8 mouse cellular contexts compared by ENCODE assay signal in the genomic region with DNA sequence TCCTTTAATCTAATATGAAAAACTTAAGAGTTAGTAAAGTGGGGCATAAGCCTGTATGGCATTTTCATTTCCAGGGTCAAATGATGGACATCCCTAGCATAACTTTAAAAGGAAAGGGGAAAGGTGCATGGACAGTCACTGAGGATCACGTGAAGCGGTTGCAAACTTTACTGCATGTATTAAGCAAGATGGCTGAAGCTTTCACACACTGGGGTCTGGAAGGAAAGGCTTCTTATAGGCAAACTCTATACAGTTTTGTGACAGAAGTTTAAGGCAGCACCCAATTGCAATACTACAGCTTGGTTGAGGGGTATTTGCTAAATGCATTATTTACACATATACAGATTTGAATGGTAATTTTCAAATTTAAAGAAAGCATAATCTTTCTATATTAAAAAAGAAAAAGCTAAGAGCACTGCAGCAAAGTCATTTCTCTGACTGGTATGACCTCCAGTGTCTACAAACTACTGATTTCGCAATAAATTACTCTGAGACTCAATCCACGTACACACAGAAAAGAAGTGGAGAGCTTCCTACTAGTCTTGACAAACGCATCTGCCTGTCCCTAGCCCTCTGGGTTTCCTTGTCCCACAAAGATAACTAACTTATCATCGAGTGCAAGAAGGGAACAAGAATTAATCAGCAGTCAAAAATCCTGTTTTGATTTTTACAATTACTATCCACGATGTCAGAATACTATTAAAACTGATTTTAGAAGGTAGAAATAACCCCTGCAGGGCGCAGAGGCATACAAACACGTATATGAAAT. TPM values are rescaled to one million over a fixed set of nuclear protein-coding genes. Genes with fewer than 3 reads are reported as not detected.
DNase-seq lines count a peak whose midpoint lies in the region; ATAC-seq and TF ChIP-seq lines count a peak whose summit lies in the region.

No protein-coding gene starts in this region.

- no peak for TF ChIP-seq CTCF in liver, embryonic 14.5 days (IDR thresholded peaks at IDR 0.05; ENCODE audit: low read depth)

- peaks cover 15% of the 10 kb centered on the region for H3K4me1 ChIP-seq in heart, embryonic 12.5 days (replicated peaks)
- peaks cover 12 to 14% of the 10 kb centered on the region in 2 experiments; a peak in 3 of 4 replicates for H3K4me1 ChIP-seq in liver, embryonic 14.5 days (replicated peaks; ENCODE audit: control insufficient read depth in 2 of 2, insufficient read depth in 2 of 2, low read length in 1 of 2)
- H3K4me1 ChIP-seq in stomach, embryonic 15.5 days = peaks cover 4% of the 10 kb centered on the region

- H3K4me2 ChIP-seq in heart, embryonic 12.5 days = peak overlapping the region; percentile 70
- H3K4me2 ChIP-seq in liver, embryonic 14.5 days (ENCODE audit: low read depth) = peak overlapping the region; percentile 93
- H3K4me2 ChIP-seq in stomach, embryonic 15.5 days = peak overlapping the region; percentile 71

- DNase-seq in adrenal gland, postnatal 10 days = peak; percentile 14
- DNase-seq in adrenal gland, postnatal 25 days = no peak
- peak; percentile 58 for DNase-seq in adipocyte (ENCODE audit: low spot score)
- peak in 1 of 3 experiments; percentile 13 for DNase-seq in liver, embryonic 14.5 days (ENCODE audit: low read depth in 3 of 3, low spot score in 3 of 3)
- no peak for DNase-seq in left cerebral cortex, postnatal 10 days (ENCODE audit: extremely low spot score in 1 of 2, low spot score in 2 of 2)
- DNase-seq in cerebellum, adult 11-12 months = no peak

- peak overlapping the region; percentile 99 for H3K27ac ChIP-seq in heart, embryonic 12.5 days (ENCODE audit: poor library complexity, severe bottlenecking)
- H3K27ac ChIP-seq in liver, embryonic 14.5 days = no peak overlapping the region
- peak overlapping the region; percentile 97 for H3K27ac ChIP-seq in stomach, embryonic 15.5 days

- 0 out of 2 replicates have a peak, but pooled peaks have one; percentile 9 for TF ChIP-seq EP300 in liver, embryonic 14.5 days (IDR thresholded peaks at IDR 0.05; ENCODE audit: low read depth)

- WGBS in heart, embryonic 12.5 days = 11% methylated on average over 9 of the region's 9 CpGs
- WGBS in liver, embryonic 14.5 days (ENCODE audit: insufficient replicate concordance) = 20% methylated on average over 9 of the region's 9 CpGs
- 11% methylated on average over 9 of the region's 9 CpGs for WGBS in stomach, embryonic 15.5 days

- H3K27me3 ChIP-seq in heart, embryonic 12.5 days (replicated peaks) = no peaks in the 10 kb centered on the region
- peaks cover 8% of the 10 kb centered on the region for H3K27me3 ChIP-seq in liver, embryonic 14.5 days (ENCODE audit: control insufficient read depth, insufficient read depth, low read length)
- H3K27me3 ChIP-seq in stomach, embryonic 15.5 days (replicated peaks) = no peaks in the 10 kb centered on the region

- no peak for ATAC-seq in heart, embryonic 12.5 days (ENCODE audit: insufficient number of reproducible peaks, low FRiP score)
- ATAC-seq in liver, embryonic 14.5 days (ENCODE audit: insufficient read depth) = no peak
- no peak for ATAC-seq in stomach, embryonic 15.5 days (ENCODE audit: insufficient read depth, low FRiP score, low read depth)

- H3K9me3 ChIP-seq in heart, embryonic 12.5 days (replicated peaks) = no peaks in the 10 kb centered on the region
- no peaks in the 10 kb centered on the region for H3K9me3 ChIP-seq in liver, embryonic 14.5 days (ENCODE audit: control insufficient read depth, low read length)
- H3K9me3 ChIP-seq in stomach, embryonic 15.5 days = no peaks in the 10 kb centered on the region

- intact Hi-C loops in left cerebral cortex, postnatal 10 days (cut with DNase I) = loop anchor here (5.0 kb wide), 1 partner anchor 63 kb away; no protein-coding TSS in a partner anchor

- no peaks in the 10 kb centered on the region for H3K36me3 ChIP-seq in heart, embryonic 12.5 days
- no peaks in the 10 kb centered on the region for H3K36me3 ChIP-seq in liver, embryonic 14.5 days (replicated peaks; ENCODE audit: control insufficient read depth, insufficient read depth, low read depth)
- H3K36me3 ChIP-seq in stomach, embryonic 15.5 days = no peaks in the 10 kb centered on the region

- H3K9ac ChIP-seq in heart, embryonic 12.5 days = peak overlapping the region; percentile 78
- H3K9ac ChIP-seq in liver, embryonic 14.5 days (replicated peaks) = peak overlapping the region; percentile 86; the same call in 1 of the 2 replicates
- H3K9ac ChIP-seq in stomach, embryonic 15.5 days = peak overlapping the region; percentile 57; the same call in 1 of the 2 replicates

- peak overlapping the region; percentile 65 for H3K4me3 ChIP-seq in heart, embryonic 12.5 days
- H3K4me3 ChIP-seq in liver, embryonic 14.5 days (ENCODE audit: insufficient read depth in 1 of 2, low read depth in 2 of 2, low read length in 2 of 2) = peak overlapping the region; percentile 45 to 88
- peak overlapping the region; percentile 78 for H3K4me3 ChIP-seq in stomach, embryonic 15.5 days (replicated peaks)

RNA-seq across cellular contexts. Expression of gene Ugp2, which starts 1.6 kb away (rescaled TPM):
- total RNA-seq in adrenal gland, postnatal 10 days (2021) = 100 to 1,000 TPM; 104 to 105 TPM
- 84.2 and 86.7 TPM in 2 replicates for total RNA-seq in adrenal gland, postnatal 25 days (2021)
- polyA plus RNA-seq in heart, embryonic 12.5 days (2016; fragmentation: Nextera tagmentation; extraction: Ambion mirVana) = 213 and 221 TPM in 2 replicates
- 7.2 and 12.3 TPM in 2 replicates for polyA plus RNA-seq in liver, embryonic 14.5 days (2012; rRNA removed)
- 31.6 and 32.5 TPM in 2 replicates for polyA plus RNA-seq in liver, embryonic 14.5 days (2014; fragmentation: Nextera tagmentation; extraction: Ambion mirVana)
- 95.0 and 95.2 TPM in 2 replicates for polyA plus RNA-seq in stomach, embryonic 15.5 days (2015; fragmentation: Nextera tagmentation; extraction: Ambion mirVana)
- total RNA-seq in left cerebral cortex, postnatal 10 days (2021) = 10 to 100 TPM; 68.8 to 69.9 TPM

Comparison
In these comparisons a context has a peak if more than half of its experiments do, and no peak if none do; other contexts are left out.
1. DNase-seq: peak in adrenal gland, postnatal 10 days (single experiment) and adipocyte (single experiment); none in adrenal gland, postnatal 25 days (single experiment), left cerebral cortex, postnatal 10 days (0 of 2) and cerebellum, adult 11-12 months (single experiment).
2. Peak in every context shown above with its lines, with median percentiles within 50 percentile points of each other: H3K4me2 ChIP-seq, H3K4me3 ChIP-seq and H3K9ac ChIP-seq.